ENCODE assay signal across 11 mouse cellular contexts in the genomic region with DNA sequence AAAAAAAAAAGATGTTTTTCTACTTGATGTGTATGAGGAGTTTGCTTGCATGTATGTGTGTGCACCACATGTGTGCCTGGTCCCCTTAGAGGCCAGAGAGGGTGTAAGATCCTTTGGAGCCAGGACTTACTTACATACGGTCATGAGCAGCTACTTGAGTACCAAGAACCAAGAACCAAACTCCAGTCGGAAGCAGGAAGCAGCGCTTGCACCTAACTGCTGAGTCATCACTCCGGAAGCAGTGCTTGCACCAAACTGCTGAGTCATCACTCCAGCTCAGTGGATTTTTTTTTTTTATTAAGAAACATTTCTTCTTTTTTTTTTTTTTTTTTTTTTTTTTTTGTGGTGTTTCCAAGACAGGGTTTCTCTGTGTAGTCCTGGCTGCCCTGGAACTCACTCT. TPM values are rescaled to one million over a fixed set of nuclear protein-coding genes. Genes with fewer than 3 reads are reported as not detected.
DNase-seq lines count a peak whose midpoint lies in the region; ATAC-seq and TF ChIP-seq lines count a peak whose summit lies in the region.
"Had no signal": no experiment of that assay in that cellular context is flagged by ENCODE, and none has a peak within 500 bp of the region (broad histone marks: within the 10 kb centered on the region; RNA-seq: fewer than 3 reads in every experiment).

No protein-coding gene starts in this region.

- no peaks in the 10 kb centered on the region for H3K79me2 ChIP-seq in liver, adult 2 months (ENCODE audit: control insufficient read depth, insufficient read depth, low read length)

- TF ChIP-seq CTCF in forebrain, postnatal 0 days (IDR thresholded peaks at IDR 0.05; ENCODE audit: low read depth), result no peak
- TF ChIP-seq CTCF in liver, adult 2 months (IDR thresholded peaks at IDR 0.05; ENCODE audit: low read depth, low read length), result no peak

- no peaks in the 10 kb centered on the region for H3K9me3 ChIP-seq in forebrain, postnatal 0 days (ENCODE audit: low read length)
- no peaks in the 10 kb centered on the region for H3K9me3 ChIP-seq in forebrain, embryonic 16.5 days (ENCODE audit: control insufficient read depth, low read length)
- H3K9me3 ChIP-seq: embryonic facial prominence, embryonic 13.5 days; heart, embryonic 15.5 days had no signal

- intact Hi-C loops in heart, postnatal 14 days (cut with DNase I), result no loop called here

- H3K4me3 ChIP-seq in forebrain, postnatal 0 days (ENCODE audit: low read depth, low read length), result no peak overlapping the region
- no peak overlapping the region for H3K4me3 ChIP-seq in forebrain, embryonic 16.5 days (replicated peaks; ENCODE audit: low read length)
- H3K4me3 ChIP-seq in liver, adult 2 months (ENCODE audit: insufficient read depth, low read depth, low read length), result no peak overlapping the region
- H3K4me3 ChIP-seq: embryonic facial prominence, embryonic 13.5 days; heart, embryonic 15.5 days had no signal

- H3K4me2 ChIP-seq in forebrain, postnatal 0 days (ENCODE audit: low read depth), result no peak overlapping the region
- H3K4me2 ChIP-seq in forebrain, embryonic 16.5 days (ENCODE audit: low read length), result no peak overlapping the region
- H3K4me2 ChIP-seq: embryonic facial prominence, embryonic 13.5 days; heart, embryonic 15.5 days had no signal

- WGBS in forebrain, postnatal 0 days, result 72% methylated on average over 4 of the region's 4 CpGs
- 88% methylated on average over 4 of the region's 4 CpGs for WGBS in forebrain, embryonic 16.5 days
- 68% methylated on average over 4 of the region's 4 CpGs for WGBS in liver, adult 2 months

- H3K36me3 ChIP-seq in forebrain, postnatal 0 days (ENCODE audit: insufficient read depth), result no peaks in the 10 kb centered on the region
- no peaks in the 10 kb centered on the region for H3K36me3 ChIP-seq in forebrain, embryonic 16.5 days (ENCODE audit: control insufficient read depth, insufficient read depth)
- no peaks in the 10 kb centered on the region for H3K36me3 ChIP-seq in liver, adult 2 months (ENCODE audit: control insufficient read depth, insufficient read depth, low read length)
- H3K36me3 ChIP-seq: embryonic facial prominence, embryonic 13.5 days; heart, embryonic 15.5 days had no signal

- TF ChIP-seq POLR2A in liver, adult 2 months (IDR thresholded peaks at IDR 0.05; ENCODE audit: extremely low read depth, insufficient read depth, low read length), result no peak

- peak; percentile 27 for DNase-seq in forebrain, postnatal 0 days
- DNase-seq in CD4-positive, CD25-positive, alpha-beta regulatory T cell, adult 2 months (ENCODE audit: low read depth, low spot score), result peak; percentile 42
- DNase-seq in liver, adult 2 months (ENCODE audit: extremely low read depth, low read depth, low spot score), result peak; percentile 35
- no peak for DNase-seq in heart, postnatal 14 days
- DNase-seq in urinary bladder, postnatal 10 days (ENCODE audit: low spot score), result no peak
- DNase-seq in frontal cortex, postnatal 25 days (ENCODE audit: low spot score in 2 of 2), result no peak

- no peaks in the 10 kb centered on the region for H3K4me1 ChIP-seq in forebrain, postnatal 0 days (ENCODE audit: insufficient read depth)
- H3K4me1 ChIP-seq in forebrain, embryonic 16.5 days (replicated peaks; ENCODE audit: control insufficient read depth, insufficient read depth, low read length), result no peaks in the 10 kb centered on the region
- no peaks in the 10 kb centered on the region for H3K4me1 ChIP-seq in liver, adult 2 months (ENCODE audit: control insufficient read depth, insufficient read depth, low read length)

- no peak overlapping the region for H3K9ac ChIP-seq in forebrain, postnatal 0 days
- H3K9ac ChIP-seq in forebrain, embryonic 16.5 days (replicated peaks; ENCODE audit: low read depth, low read length), result no peak overlapping the region
- no peak overlapping the region for H3K9ac ChIP-seq in liver, adult 2 months (ENCODE audit: low read depth, low read length)
- H3K9ac ChIP-seq: embryonic facial prominence, embryonic 13.5 days; heart, embryonic 15.5 days had no signal

- H3K27ac ChIP-seq in forebrain, postnatal 0 days (ENCODE audit: low read depth, low read length), result no peak overlapping the region
- no peak overlapping the region for H3K27ac ChIP-seq in forebrain, embryonic 16.5 days (ENCODE audit: low read length)
- H3K27ac ChIP-seq in liver, adult 2 months (replicated peaks; ENCODE audit: insufficient read depth, low read depth, low read length), result no peak overlapping the region
- H3K27ac ChIP-seq: embryonic facial prominence, embryonic 13.5 days; heart, embryonic 15.5 days had no signal

- ATAC-seq in forebrain, postnatal 0 days, result no peak
- ATAC-seq in forebrain, embryonic 16.5 days, result no peak
- peak; percentile 72 for ATAC-seq in common myeloid progenitor, adult 5-6 weeks (replicated peaks; ENCODE audit: low read depth, poor library complexity, severe bottlenecking)

- no peaks in the 10 kb centered on the region for H3K27me3 ChIP-seq in forebrain, postnatal 0 days (ENCODE audit: insufficient read depth, low read length)
- no peaks in the 10 kb centered on the region for H3K27me3 ChIP-seq in forebrain, embryonic 16.5 days (replicated peaks; ENCODE audit: control insufficient read depth, insufficient read depth, low read length)
- no peaks in the 10 kb centered on the region for H3K27me3 ChIP-seq in liver, adult 2 months (ENCODE audit: control insufficient read depth, insufficient read depth, low read length)
- H3K27me3 ChIP-seq: embryonic facial prominence, embryonic 13.5 days; heart, embryonic 15.5 days had no signal

RNA-seq across cellular contexts. Expression of gene Lrp2, which starts 27.4 kb away (rescaled TPM):
- 0.62 and 1.3 TPM in 2 replicates for total RNA-seq in forebrain, postnatal 0 days (2014; rRNA removed)
- 0.04 and 0.15 TPM in 2 replicates for polyA plus RNA-seq in forebrain, postnatal 0 days (2015; fragmentation: Nextera tagmentation; extraction: Ambion mirVana)
- 0.27 and 0.30 TPM in 2 replicates for polyA plus RNA-seq in forebrain, embryonic 16.5 days (2015; fragmentation: Nextera tagmentation; extraction: Ambion mirVana)
- total RNA-seq in common myeloid progenitor, adult 5-6 weeks (2017), result not detected in 2 replicates
- total RNA-seq in liver, adult 2 months (2014; rRNA removed), result 0.09 and 0.20 TPM in 2 replicates
- 0.02 and 0.04 TPM in 2 replicates for polyA plus RNA-seq in liver, adult 2 months (2012; rRNA removed)
- total RNA-seq in heart, postnatal 14 days (2021), result 1 to 10 TPM; 1.4 to 1.8 TPM
- total RNA-seq: monocyte, adult 5-6 weeks had no signal

RNA-seq across cellular contexts. Expression of gene Bbs5, which starts 33.7 kb away (rescaled TPM):
- 22.7 and 34.4 TPM in 2 replicates for total RNA-seq in forebrain, postnatal 0 days (2014; rRNA removed)
- polyA plus RNA-seq in forebrain, postnatal 0 days (2015; fragmentation: Nextera tagmentation; extraction: Ambion mirVana), result 17.9 and 23.4 TPM in 2 replicates
- polyA plus RNA-seq in forebrain, embryonic 16.5 days (2015; fragmentation: Nextera tagmentation; extraction: Ambion mirVana), result 19.6 and 22.7 TPM in 2 replicates
- 4.2 and 8.4 TPM in 2 replicates for total RNA-seq in common myeloid progenitor, adult 5-6 weeks (2017)
- 2.6 and 4.5 TPM in 2 replicates for total RNA-seq in liver, adult 2 months (2014; rRNA removed)
- polyA plus RNA-seq in liver, adult 2 months (2012; rRNA removed), result 0.49 and 1.1 TPM in 2 replicates
- 1 to 10 TPM; 4.3 to 5.0 TPM for total RNA-seq in heart, postnatal 14 days (2021)
- total RNA-seq: monocyte, adult 5-6 weeks had no signal

RNA-seq across cellular contexts. Expression of gene Klhl41, which starts 56.7 kb away (rescaled TPM):
- total RNA-seq in forebrain, postnatal 0 days (2014; rRNA removed), result 0.10 and 0.15 TPM in 2 replicates
- polyA plus RNA-seq in forebrain, postnatal 0 days (2015; fragmentation: Nextera tagmentation; extraction: Ambion mirVana), result 0.10 and 0.13 TPM in 2 replicates
- 0.12 TPM in 1 of 2 replicates, not detected in the other for polyA plus RNA-seq in forebrain, embryonic 16.5 days (2015; fragmentation: Nextera tagmentation; extraction: Ambion mirVana)
- total RNA-seq in common myeloid progenitor, adult 5-6 weeks (2017), result not detected in 2 replicates
- 0.20 and 0.37 TPM in 2 replicates for total RNA-seq in liver, adult 2 months (2014; rRNA removed)
- 0.02 and 0.06 TPM in 2 replicates for polyA plus RNA-seq in liver, adult 2 months (2012; rRNA removed)
- total RNA-seq in heart, postnatal 14 days (2021), result 10 to 100 TPM; 60.5 to 62.0 TPM
- total RNA-seq: monocyte, adult 5-6 weeks had no signal

Comparison
In these comparisons a context has a peak if more than half of its experiments do, and no peak if none do; other contexts are left out.
1. DNase-seq: peak in forebrain, postnatal 0 days (single experiment), CD4-positive, CD25-positive, alpha-beta regulatory T cell, adult 2 months (single experiment) and liver, adult 2 months (single experiment); none in heart, postnatal 14 days (0 of 2), urinary bladder, postnatal 10 days (single experiment) and frontal cortex, postnatal 25 days (0 of 2).
2. RNA of gene Klhl41, which starts 56.7 kb away (total RNA-seq): 60.5 to 62.0 TPM in heart, postnatal 14 days; 0.20 to 0.37 TPM in liver, adult 2 months, 0.10 to 0.15 TPM in forebrain, postnatal 0 days and not detected in common myeloid progenitor, adult 5-6 weeks; every median in the first group is over 10 times any median in the second.